Mouse (Mus musculus) heart, embryonic 16.5 days (tissue): Measurements from ENCODE around the gene Rab14. TPM values are rescaled to one million over a fixed set of nuclear protein-coding genes. Genes with fewer than 3 reads are reported as not detected.

ENCODE experiments used
- ATAC-seq: fragments of 200-750 bp; cut with Nextera tagmentation; replicated peaks from 2 replicates; pipeline ENCODE4 v1.8.0; 2017; ENCODE audit warnings: moderate number of reproducible peaks; ENCODE audit not compliant: insufficient read depth, low FRiP score; ENCODE audit errors: extremely low read depth
- H3K27ac ChIP-seq: fragments of 300-500 bp; sonication (generic); 2 replicates; pipeline ENCODE4 v1.5.1; 2014; ENCODE audit warnings: mild to moderate bottlenecking, low read length, control low read depth, moderate library complexity
- H3K27me3 ChIP-seq: fragments of 300-500 bp; sonication (generic); 2 replicates; pipeline ENCODE4 v1.6.1; 2014; ENCODE audit warnings: low read length, mixed read lengths; ENCODE audit not compliant: control insufficient read depth, insufficient read depth
- H3K36me3 ChIP-seq: fragments of 300-500 bp; sonication (generic); 2 replicates; pipeline ENCODE4 v1.6.1; 2014; ENCODE audit not compliant: control insufficient read depth, insufficient read depth
- H3K4me1 ChIP-seq: fragments of 300-500 bp; sonication (generic); 2 replicates; pipeline ENCODE4 v1.6.1; 2014; ENCODE audit warnings: low read length, mixed read lengths; ENCODE audit not compliant: control insufficient read depth, insufficient read depth
- H3K4me2 ChIP-seq: fragments of 300-500 bp; sonication (generic); 2 replicates; pipeline ENCODE4 v1.6.1; 2014; ENCODE audit warnings: low read depth, mild to moderate bottlenecking, control low read depth, low read length
- H3K4me3 ChIP-seq: fragments of 300-500 bp; sonication (generic); 2 replicates; pipeline ENCODE4 v1.5.1; 2014; ENCODE audit warnings: mild to moderate bottlenecking, control low read depth, low read length
- H3K9ac ChIP-seq: fragments of 300-500 bp; sonication (generic); 2 replicates; pipeline ENCODE4 v1.6.1; 2014; ENCODE audit warnings: low read length, control low read depth
- H3K9me3 ChIP-seq: fragments of 300-500 bp; sonication (generic); replicated peaks from 2 replicates; pipeline ENCODE4 v1.6.1; 2016; ENCODE audit warnings: low read length; ENCODE audit not compliant: control insufficient read depth
- WGBS: fragments of 180-500 bp; shearing (Covaris S2); extraction: QIAGEN DNeasy Blood & Tissue Kit; methylation state at CpG from one replicate; pipeline ENCODE4 v1.1.7; 2014; 5-methylcytosine and 5-hydroxymethylcytosine counted together
- polyA plus RNA-seq: library from polyadenylated mRNA; unstranded; fragments of >200 nt; fragmentation: Nextera tagmentation; extraction: Ambion mirVana; gene quantifications from 2 replicates; pipeline ENCODE4 v1.2.1, GENCODE M21; 2015

Rab14 gene
- polyA plus RNA-seq, 1 experiment from 2014 or later: 256 TPM

DNA sequence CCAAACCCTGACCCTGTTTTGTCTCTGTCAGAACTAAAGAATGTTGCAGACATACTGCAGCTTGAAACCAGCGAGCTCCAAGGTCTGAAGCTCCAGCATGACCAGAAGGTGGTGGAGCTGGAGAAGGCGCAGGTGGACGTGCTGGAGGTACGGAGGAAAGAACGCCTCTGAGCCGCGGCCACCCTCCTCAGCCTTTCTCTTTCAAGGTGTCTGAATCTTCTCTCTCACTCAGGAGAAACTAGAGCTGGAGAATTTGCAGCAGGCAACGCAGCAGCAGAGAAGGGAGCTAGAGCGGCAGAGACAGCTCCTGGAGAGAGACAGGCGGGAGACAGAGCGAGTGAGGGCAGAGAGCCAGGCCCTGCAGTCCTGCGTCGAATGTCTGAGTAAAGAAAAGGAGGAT lies 35.5 kb downstream of the Rab14 start:
- H3K9me3 ChIP-seq: no peaks in the 10 kb centered on the region
- peaks cover 56% of the 10 kb centered on the region for H3K36me3 ChIP-seq
- H3K4me2 ChIP-seq: no peak overlapping the region
- 93% methylated on average over 13 of the region's 13 CpGs for WGBS
- H3K27me3 ChIP-seq: no peaks in the 10 kb centered on the region
- no peaks in the 10 kb centered on the region; the same call in 1 of the 2 replicates for H3K4me1 ChIP-seq
- H3K27ac ChIP-seq: no peak overlapping the region
- no peak overlapping the region for H3K4me3 ChIP-seq
- ATAC-seq: no peak
- no peak overlapping the region for H3K9ac ChIP-seq

DNA sequence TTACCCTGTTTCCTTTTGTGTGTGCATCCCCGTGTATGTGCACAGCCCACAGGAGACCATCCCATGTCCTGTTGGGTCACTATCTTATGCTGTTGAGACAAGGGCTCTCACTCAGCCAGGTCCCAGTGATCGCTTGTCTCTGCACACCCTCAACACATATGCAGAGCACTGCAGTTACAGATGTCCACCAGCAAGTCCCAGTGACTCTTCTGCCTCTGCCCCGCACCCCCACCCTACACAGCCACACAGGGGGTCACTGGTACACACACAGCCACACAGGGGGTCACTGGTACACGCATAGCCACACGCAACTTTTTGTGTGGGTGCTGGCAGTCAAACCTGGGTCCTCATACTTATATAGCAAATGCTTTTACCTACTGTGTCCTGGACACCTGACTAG lies 37.5 kb downstream of the Rab14 start:
- Histone ChIP-seq H3K9me3 (no peaks in the 10 kb centered on the region), H3K4me3 (no peak overlapping the region), H3K4me1 (no peaks in the 10 kb centered on the region; the same call in 1 of the 2 replicates), H3K27me3 (no peaks in the 10 kb centered on the region), H3K27ac (no peak overlapping the region), H3K36me3 (peaks cover 53% of the 10 kb centered on the region), H3K9ac (no peak overlapping the region), H3K4me2 (no peak overlapping the region)
- 91% methylated on average over 5 of the region's 5 CpGs for WGBS
- ATAC-seq: no peak

DNA sequence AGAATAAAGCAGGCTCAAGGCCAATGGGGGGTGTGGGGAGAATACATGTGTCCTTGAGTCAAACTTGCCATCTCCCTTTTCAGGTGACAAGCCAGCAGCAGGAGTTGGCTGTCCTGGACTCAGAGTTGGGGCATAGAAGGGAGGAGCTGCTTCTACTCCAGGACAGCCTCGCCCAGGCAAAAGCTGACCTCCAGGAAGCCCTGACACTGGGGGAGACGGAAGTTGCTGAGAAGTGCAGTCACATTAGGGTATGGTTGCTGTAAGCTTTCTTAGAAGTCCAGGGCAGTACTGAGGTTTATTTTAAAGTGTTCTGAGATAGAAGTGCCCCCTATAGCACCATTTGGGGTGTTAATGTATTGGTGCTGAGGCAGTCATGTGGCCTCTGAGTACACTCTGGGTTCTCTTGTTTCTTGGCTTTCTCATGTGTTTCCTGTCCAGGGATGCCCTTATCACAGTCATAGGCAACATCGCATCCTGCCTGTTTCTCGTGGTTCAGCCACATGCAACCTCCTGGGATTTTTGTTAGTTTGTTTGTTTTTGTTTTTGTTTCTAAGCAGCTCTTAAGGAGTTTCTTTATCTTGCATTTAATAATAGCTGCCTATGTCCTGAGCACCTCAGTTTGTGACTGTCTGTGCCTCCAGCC lies 39.0 kb downstream of the Rab14 start:
- ATAC-seq: no peak

DNA sequence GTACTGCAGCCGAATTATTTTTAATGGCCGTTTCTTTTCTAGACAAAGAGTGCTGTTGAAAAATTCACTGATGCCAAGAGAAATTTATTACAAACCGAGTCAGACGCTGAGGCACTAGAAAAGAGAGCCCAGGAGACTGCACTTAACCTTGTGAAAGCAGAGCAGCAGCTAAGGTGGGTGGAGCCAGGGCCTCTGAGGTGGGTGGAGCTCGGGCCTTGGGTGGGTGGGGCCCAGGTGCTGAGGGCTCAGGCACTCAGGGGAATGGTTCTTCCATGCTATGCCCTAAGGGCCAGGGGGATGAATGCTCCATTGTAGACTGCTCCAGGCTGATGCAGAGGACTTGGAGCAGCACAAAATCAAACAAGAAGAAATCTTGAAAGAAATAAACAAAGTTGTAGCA lies 40.7 kb downstream of the Rab14 start:
- 55% methylated on average over 5 of the region's 5 CpGs for WGBS
- Histone ChIP-seq H3K4me1 (no peaks in the 10 kb centered on the region; the same call in none of the 2 replicates), H3K27me3 (no peaks in the 10 kb centered on the region), H3K4me3 (no peak overlapping the region), H3K27ac (no peak overlapping the region), H3K9me3 (no peaks in the 10 kb centered on the region), H3K9ac (no peak overlapping the region), H3K4me2 (no peak overlapping the region), H3K36me3 (peaks cover 37% of the 10 kb centered on the region)
- no peak for ATAC-seq

More for the DNA sequence above, 39.0 kb downstream of the Rab14 start:
- Histone ChIP-seq H3K27me3 (no peaks in the 10 kb centered on the region), H3K36me3 (peaks cover 48% of the 10 kb centered on the region), H3K9me3 (no peaks in the 10 kb centered on the region), H3K4me3 (no peak overlapping the region), H3K27ac (peak overlapping the region; percentile 14; the same call in 1 of the 2 replicates), H3K4me2 (no peak overlapping the region), H3K9ac (no peak overlapping the region), H3K4me1 (no peaks in the 10 kb centered on the region; the same call in none of the 2 replicates)
- WGBS: 57% methylated on average over 4 of the region's 4 CpGs

DNA sequence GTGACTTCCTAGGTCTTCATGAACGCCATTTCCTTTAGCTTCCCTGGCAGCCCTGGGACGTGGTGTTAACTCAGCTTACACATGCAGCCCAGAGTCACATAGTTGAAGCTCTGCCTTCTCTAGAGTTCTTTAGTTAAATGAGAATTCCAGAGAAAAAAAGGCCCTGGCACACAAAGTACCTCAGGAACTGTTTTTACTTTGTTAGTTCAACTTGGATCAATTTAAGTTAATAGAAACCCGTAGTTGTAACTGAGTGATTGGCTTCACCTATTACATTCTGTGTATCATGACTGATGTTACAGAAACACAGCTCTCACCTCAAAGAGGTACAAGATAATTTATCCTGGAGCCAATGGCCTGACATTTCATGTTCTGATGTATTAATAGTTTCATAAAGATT lies 42.6 kb downstream of the Rab14 start:
- 82% methylated on average over 3 of the region's 3 CpGs for WGBS
- Histone ChIP-seq H3K27ac (no peak overlapping the region), H3K27me3 (no peaks in the 10 kb centered on the region), H3K36me3 (peaks cover 31% of the 10 kb centered on the region), H3K4me3 (no peak overlapping the region), H3K9me3 (no peaks in the 10 kb centered on the region), H3K9ac (no peak overlapping the region), H3K4me1 (peaks cover 6% of the 10 kb centered on the region), H3K4me2 (no peak overlapping the region)
- ATAC-seq: no peak

DNA sequence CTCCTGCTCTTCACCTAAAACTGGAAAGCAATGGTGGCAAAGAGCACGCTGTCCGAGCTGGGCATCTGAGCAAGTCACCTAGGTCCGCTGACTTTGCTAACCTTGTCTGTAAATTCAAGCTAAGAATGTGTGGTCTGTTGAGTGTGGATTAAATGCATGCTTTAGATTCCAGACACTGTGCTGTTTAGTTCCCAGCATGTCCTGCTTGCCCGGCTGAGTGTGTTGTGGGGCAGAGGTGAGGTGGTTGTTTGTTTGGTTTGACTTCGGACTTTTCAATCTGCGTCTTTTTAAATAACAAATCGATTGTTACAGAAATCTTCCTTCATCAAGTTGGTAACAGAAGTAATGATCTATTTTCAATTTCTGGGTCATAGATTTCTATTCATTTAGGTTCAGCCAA lies 43.1 kb downstream of the Rab14 start:
- Histone ChIP-seq H3K4me2 (no peak overlapping the region), H3K27ac (peak overlapping the region; percentile 57), H3K4me3 (no peak overlapping the region), H3K9ac (no peak overlapping the region), H3K36me3 (peaks cover 26% of the 10 kb centered on the region), H3K27me3 (no peaks in the 10 kb centered on the region), H3K9me3 (no peaks in the 10 kb centered on the region), H3K4me1 (peaks cover 6% of the 10 kb centered on the region)
- ATAC-seq: 0 out of 2 replicates have a peak, but pooled peaks have one; percentile 46
- 64% methylated on average over 7 of the region's 7 CpGs for WGBS

DNA sequence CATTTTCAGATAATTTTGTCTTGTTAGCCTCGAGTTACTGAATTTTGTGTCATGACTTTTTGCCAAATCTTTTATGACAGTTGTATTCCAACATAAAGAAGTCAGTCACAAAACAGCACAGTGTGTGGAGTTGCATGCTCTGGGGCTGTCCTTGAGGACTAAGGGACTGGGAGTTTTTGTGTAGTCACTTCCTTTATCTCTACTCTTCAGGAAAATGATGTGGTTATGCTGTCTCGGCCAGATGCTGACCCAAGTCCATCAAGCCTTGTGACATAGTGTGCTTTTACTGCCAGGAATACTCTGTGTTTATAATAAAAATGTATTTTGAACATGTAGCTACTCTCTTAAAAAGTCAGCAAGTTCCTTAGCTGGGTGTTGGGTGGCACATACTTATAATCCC lies 43.9 kb downstream of the Rab14 start:
- Histone ChIP-seq H3K9ac (no peak overlapping the region), H3K4me2 (no peak overlapping the region), H3K27ac (no peak overlapping the region), H3K27me3 (no peaks in the 10 kb centered on the region), H3K9me3 (no peaks in the 10 kb centered on the region), H3K4me1 (peaks cover 6% of the 10 kb centered on the region), H3K4me3 (no peak overlapping the region), H3K36me3 (peaks cover 27% of the 10 kb centered on the region)
- 68% methylated on average over 2 of the region's 2 CpGs for WGBS
- no peak for ATAC-seq

DNA sequence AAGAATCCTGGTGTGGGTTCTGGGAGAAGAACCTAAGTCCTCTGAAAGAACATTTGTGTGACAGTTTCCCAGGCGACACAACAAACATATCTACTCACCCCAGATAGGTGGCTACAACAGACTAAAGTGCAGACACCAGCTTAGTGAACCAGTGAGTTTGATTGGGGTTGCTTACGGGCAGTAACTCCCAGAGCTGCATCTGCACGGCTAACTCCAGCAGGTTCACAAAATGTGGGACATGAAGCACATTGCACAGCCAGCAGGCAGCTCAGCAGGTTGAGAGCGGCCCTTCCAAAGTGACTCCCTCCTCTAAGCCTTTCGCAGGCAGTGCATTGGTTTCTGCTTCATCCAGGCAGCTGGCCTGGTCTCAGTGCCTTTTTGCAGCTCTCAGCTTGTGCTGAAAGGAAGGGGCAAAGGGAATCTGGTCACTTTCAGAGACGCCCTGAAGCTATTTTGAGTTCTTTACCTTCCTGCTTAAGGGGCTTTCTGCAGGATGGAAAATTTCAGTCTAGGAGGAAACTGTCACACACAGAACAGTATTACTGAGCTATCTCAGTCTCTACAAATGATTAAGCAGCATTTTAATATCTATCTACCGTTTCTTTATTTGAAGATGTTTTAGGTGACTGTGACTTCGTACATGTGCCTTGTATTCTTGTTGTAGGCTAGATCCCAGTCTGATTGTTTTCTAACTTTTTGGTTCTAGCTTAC lies 46.9 kb downstream of the Rab14 start:
- no peak overlapping the region for H3K9ac ChIP-seq
- ATAC-seq: no peak
- H3K4me1 ChIP-seq: peaks cover 6% of the 10 kb centered on the region; the same call in 1 of the 2 replicates
- H3K4me3 ChIP-seq: no peak overlapping the region
- H3K27ac ChIP-seq: peak overlapping the region; percentile 62
- peaks cover 45% of the 10 kb centered on the region for H3K36me3 ChIP-seq
- no peaks in the 10 kb centered on the region for H3K9me3 ChIP-seq
- WGBS: 46% methylated on average over 8 of the region's 8 CpGs
- no peak overlapping the region for H3K4me2 ChIP-seq
- H3K27me3 ChIP-seq: no peaks in the 10 kb centered on the region

DNA sequence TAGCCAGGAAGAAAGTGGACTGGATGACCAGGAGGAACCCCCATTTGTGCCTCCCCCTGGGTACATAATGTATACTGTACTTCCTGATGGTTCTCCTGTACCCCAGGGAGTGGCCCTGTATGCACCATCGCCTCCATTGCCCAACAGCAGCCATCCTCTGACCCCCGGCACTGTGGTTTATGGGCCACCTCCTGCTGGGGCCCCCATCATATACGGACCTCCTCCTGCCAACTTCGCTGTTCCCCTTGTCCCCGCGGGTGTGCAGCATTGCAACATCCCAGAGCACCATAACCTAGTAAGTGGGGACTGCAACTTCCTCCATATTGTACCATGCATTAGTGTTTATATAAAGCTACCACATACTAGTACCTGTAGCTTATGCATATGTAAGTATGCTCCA lies 47.7 kb downstream of the Rab14 start:
- no peak overlapping the region for H3K27ac ChIP-seq
- H3K36me3 ChIP-seq: peaks cover 51% of the 10 kb centered on the region
- ATAC-seq: no peak
- H3K9ac ChIP-seq: no peak overlapping the region
- WGBS: 86% methylated on average over 6 of the region's 6 CpGs
- no peaks in the 10 kb centered on the region for H3K27me3 ChIP-seq
- no peak overlapping the region for H3K4me2 ChIP-seq
- H3K4me3 ChIP-seq: no peak overlapping the region
- H3K9me3 ChIP-seq: no peaks in the 10 kb centered on the region
- H3K4me1 ChIP-seq: peaks cover 6% of the 10 kb centered on the region; the same call in 1 of the 2 replicates
